Mouse (Mus musculus) granulocyte monocyte progenitor cell, adult 5-6 weeks (primary cell): ENCODE measurements around the gene Gfer. TPM values are rescaled to one million over a fixed set of nuclear protein-coding genes. Genes with fewer than 3 reads are reported as not detected.

Source experiments
- ATAC-seq: replicated peaks from 2 replicates; pipeline ENCODE4 v1.8.0; 2016; ENCODE audit warnings: mild to moderate bottlenecking, moderate TSS enrichment, inconsistent platforms; ENCODE audit not compliant: poor library complexity, severe bottlenecking
- total RNA-seq, 2 experiments: library from RNA; stranded (forward) in 1 of 2; stranded (reverse) in 1 of 2; fragments of 200-712, 200-1000 nt in 1 of 2; fragments of >200 nt in 1 of 2; fragmentation: Nextera tagmentation in 1 of 2; gene quantifications; 2 replicates each; pipeline ENCODE4 v1.2.3; 2014 to 2017

Gene Gfer
- total RNA-seq (2014; fragmentation: Nextera tagmentation) (28.9 and 33.2 TPM in 2 replicates), total RNA-seq (2017) (45.1 and 64.0 TPM in 2 replicates)

- peak; percentile 83 for ATAC-seq
Observed at GRCm38 (mm10) chr17:24696011-24696697, at the start of gene Gfer, which contains the start of gene Noxo1. Gfer (minus strand) TSS chr17:24696156. Noxo1 (plus strand) TSS chr17:24696234.

- ATAC-seq = no peak
Observed at GRCm38 (mm10) chr17:24744381-24744780, 48.4 kb upstream of the Gfer start.

DNA sequence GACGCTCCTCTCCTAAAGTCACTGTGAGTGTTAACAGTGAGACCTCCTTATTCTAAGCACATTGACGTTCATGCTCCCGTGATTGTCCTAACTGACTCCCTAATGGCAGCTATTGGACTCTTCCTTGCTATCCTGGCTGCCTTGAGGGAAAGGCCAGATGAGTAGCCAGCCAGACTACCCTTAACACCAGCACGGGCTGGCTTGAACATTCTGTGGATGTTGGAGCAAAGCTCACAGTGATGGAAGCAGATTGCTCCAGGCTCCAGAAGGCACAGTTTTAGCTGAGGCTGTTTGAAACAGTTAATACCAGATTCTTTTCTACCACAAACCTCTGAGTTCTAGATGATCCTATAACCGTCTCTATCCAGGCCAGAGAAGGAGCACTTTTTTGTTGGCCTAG is 47.9 kb upstream of the Gfer start:
- no peak for ATAC-seq

DNA sequence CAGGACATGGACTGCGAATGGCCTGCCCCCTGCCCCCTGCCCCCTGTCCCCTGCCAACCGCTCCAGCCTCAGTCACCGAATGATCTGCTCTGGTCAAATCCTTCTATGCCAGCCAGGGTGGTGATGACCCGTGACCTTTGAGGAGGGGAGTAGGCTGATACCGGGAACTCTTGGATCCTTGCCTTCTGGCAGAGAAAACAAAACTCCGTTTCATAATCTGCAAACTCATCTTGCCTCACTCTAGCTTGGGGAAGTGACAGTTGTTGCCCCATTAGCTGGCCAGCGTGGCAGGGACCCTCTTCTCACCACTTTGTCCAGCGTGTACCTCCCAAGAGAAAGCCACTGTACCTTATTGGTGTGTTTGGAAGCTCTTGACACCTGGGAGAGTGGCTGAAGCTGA is 46.4 kb upstream of the Gfer start:
- ATAC-seq = peak; percentile 52

DNA sequence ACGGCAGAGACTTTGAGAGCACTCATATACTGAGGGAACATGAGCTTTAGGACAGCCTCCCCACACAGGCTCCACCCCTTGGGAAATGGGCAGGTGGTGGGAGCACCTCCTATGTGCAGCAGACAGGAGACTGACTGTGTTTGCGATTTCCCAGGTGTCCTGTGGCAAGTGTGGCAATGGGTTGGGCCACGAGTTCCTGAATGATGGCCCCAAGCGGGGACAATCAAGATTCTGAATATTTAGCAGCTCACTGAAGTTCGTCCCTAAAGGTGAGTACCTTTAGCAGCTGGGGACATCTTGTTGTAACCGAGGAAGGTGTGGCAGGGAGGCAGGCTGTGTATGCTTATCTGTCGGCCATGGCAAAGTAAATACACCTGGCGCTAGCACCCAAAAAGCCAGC is 44.0 kb upstream of the Gfer start:
- no peak for ATAC-seq

- no peak for ATAC-seq
Observed at GRCm38 (mm10) chr17:24738238-24738637, 42.3 kb upstream of the Gfer start.

GRCm38 (mm10) chr17:24737135-24737810 is 41.3 kb upstream of the Gfer start:
- peak; percentile 64 for ATAC-seq

- peak; percentile 79 for ATAC-seq
Observed at GRCm38 (mm10) chr17:24736330-24737051, 40.5 kb upstream of the Gfer start, which contains the start of gene Msrb1. Msrb1 (plus strand) TSS chr17:24736642.

- no peak for ATAC-seq
Observed at GRCm38 (mm10) chr17:24735446-24735845, 39.5 kb upstream of the Gfer start.

DNA sequence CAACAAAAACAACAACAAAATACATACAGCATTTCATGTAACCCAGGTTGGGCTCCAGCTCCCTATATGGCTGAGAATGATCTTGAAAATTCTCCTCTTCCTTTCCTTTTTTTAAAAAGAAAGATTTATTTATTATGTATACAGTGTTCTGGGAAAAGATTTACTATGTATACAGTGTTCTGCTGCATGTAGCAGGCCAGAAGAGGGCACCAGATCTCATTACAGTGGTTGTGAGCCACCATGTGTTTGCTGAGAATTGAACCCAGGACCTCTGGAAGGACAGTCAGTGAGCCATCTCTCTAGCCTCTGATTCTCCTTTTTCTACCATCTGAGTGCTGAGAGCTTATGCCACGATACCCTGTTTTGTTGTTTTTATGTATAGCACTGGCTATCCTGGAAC is 38.6 kb upstream of the Gfer start:
- ATAC-seq = no peak

- no peak for ATAC-seq
Observed at GRCm38 (mm10) chr17:24733434-24734050, 37.6 kb upstream of the Gfer start.

- no peak for ATAC-seq
Observed at GRCm38 (mm10) chr17:24732233-24732935, 36.4 kb upstream of the Gfer start.

DNA sequence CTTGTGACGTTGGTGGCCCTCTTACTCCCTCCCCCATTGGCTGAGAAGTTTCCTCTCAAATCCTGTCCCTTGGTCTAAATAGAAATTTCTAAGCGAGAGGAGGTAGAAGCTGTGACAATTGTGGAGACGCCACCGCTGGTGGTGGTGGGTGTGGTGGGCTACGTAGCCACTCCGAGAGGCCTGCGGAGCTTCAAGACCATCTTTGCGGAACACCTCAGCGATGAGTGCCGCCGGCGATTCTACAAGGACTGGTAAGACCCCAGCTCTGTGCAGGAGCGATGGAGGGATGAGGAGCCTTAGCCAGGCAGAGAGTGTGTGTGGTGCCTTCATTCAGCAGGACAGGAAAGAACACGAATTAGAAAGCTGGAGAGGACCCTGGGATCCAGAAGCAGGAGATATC is 34.8 kb upstream of the Gfer start:
- ATAC-seq = no peak

DNA sequence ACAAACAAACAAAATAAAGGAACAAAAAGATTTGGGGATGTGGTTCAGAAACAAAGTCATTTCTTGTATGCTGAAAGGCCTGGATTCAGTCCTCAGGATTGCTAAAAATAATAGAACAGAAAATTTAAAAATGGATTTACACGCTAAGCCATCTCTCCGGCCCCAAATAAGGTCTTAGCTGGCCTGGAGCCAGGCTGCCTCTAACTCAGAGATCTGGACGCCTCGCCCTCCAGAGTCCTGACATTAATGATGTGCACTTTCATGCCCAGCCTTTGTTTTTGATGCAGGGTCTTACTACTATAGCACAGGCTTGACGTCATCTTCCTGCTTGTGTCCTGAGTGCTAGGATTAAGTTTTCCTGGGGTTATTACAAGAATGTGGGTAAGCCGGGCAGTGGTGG is 33.1 kb upstream of the Gfer start:
- no peak for ATAC-seq

DNA sequence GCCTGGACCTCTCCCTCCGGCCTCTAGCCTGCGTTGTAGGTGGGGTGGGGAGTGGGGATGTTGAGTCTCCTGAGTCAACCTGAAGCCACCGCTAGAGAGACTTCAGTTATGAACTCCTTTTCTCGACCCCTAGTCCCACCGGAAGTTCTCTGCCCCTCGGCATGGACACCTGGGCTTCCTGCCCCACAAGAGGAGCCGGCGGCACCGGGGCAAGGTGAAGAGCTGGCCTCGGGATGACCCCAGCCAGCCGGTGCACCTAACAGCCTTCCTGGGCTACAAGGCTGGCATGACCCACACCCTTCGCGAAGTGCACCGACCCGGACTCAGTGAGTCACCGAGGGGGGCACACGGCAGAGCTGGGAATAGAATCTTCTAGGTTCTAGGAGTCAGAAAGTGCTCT is 32.2 kb upstream of the Gfer start:
- no peak for ATAC-seq

- no peak for ATAC-seq
Observed at GRCm38 (mm10) chr17:24727618-24728017, 31.7 kb upstream of the Gfer start, which contains the start of gene Rpl3l. Rpl3l (plus strand) TSS chr17:24727820.

DNA sequence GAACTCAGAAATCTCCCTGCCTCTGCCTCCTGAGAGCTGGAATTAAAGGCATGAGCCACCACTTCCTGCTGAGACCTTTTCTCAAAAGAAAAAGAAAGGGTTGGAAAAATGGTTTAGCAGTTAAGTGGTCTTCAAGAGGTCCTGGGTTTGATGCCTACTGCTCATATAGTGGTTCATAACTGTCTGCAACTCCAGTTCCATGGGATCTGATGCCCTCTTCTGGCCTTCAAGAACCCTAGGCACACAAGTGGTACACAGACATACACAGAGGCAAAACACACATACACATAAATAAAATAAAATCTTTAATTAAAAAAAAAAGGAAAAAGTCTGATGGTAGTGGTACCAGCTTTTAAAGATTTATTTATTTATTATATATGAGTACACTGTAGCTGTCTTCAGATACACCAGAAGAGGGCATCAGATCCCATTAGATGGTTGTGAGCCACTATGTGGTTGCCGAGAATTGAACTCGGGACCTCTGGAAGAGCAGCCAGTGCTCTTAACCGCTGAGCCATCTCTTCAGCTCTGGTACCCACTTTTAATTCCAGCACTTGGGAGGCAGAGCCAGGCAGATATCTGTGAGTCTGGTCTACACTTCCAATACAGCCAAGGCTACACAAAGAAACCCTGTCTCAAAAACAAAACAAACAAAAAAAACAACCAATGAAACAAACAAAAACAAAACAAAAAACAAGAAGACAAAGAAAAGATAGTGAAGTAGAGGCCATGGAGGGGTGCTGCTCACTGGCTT is 29.9 kb upstream of the Gfer start:
- no peak for ATAC-seq

DNA sequence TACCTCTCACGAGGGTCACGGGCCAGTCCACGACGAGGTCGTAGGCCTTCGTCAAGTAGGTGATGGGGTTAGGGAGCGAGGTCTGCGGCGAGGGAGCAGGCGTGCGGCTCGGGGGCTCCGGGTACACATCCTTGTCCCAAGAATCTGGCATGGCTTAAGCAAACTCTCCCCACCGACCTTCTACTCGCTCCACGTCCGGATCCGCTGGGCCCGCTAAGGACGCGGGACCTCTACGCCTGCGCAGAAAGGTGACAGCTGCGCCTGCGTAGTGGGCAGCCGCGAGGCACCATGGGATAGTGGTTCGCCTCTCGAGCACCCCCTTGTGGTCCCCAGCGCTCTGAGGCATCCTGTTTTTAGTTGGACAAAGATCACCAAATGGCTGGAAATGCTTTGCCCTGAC is 28.2 kb upstream of the Gfer start, which contains the start of gene Ndufb10:
Gene Ndufb10 (minus strand): TSS at position 295 of the 400 bp plus-strand sequence.
- peak; percentile 62 for ATAC-seq

GRCm38 (mm10) chr17:24723881-24724180 is 27.9 kb upstream of the Gfer start:
- peak; percentile 6 for ATAC-seq
